Mouse (Mus musculus) olfactory bulb, adult 2 months (tissue): ENCODE measurements around the gene Pax7. TPM values are rescaled to one million over a fixed set of nuclear protein-coding genes. Genes with fewer than 3 reads are reported as not detected.

Source experiments
- H3K27ac ChIP-seq: fragments of 200-500 bp; 2 replicates; pipeline ENCODE4 v1.5.1; 2012; ENCODE audit warnings: low read depth, low read length; ENCODE audit not compliant: insufficient read depth
- H3K4me1 ChIP-seq: fragments of 200-500 bp; 2 replicates; pipeline ENCODE4 v1.6.1; 2012; ENCODE audit warnings: low read length; ENCODE audit not compliant: control insufficient read depth, insufficient read depth
- H3K4me3 ChIP-seq: fragments of 200-500 bp; 2 replicates; pipeline ENCODE4 v1.5.1; 2012; ENCODE audit warnings: mild to moderate bottlenecking, low read depth, low read length, moderate library complexity; ENCODE audit not compliant: insufficient read depth
- CTCF ChIP-seq: fragments of 200-500 bp; IDR thresholded peaks from 2 replicates; pipeline ENCODE4 v1.5.1; 2012; ENCODE audit warnings: low read depth, mild to moderate bottlenecking, low read length, moderate library complexity; ENCODE audit not compliant: insufficient read depth
- POLR2A ChIP-seq: fragments of 200-500 bp; IDR thresholded peaks from 2 replicates; pipeline ENCODE4 v1.6.1; 2012; ENCODE audit warnings: mild to moderate bottlenecking, low read depth, low read length, moderate library complexity; ENCODE audit not compliant: insufficient read depth
- WGBS: fragments of 180-500 bp; shearing (Covaris S2); methylation state at CpG from one replicate; pipeline ENCODE4 v1.1.7; 2018; 5-methylcytosine and 5-hydroxymethylcytosine counted together
- polyA plus RNA-seq: library from polyadenylated mRNA; stranded (reverse); fragments of >200 nt; gene quantifications from 2 replicates; pipeline ENCODE4 v1.2.4, GENCODE M21; 2012; ENCODE audit warnings: low replicate concordance; ENCODE audit not compliant: missing spikeins, insufficient read depth, insufficient read length

Gene Pax7
- polyA plus RNA-seq, 1 experiment: not detected

DNA sequence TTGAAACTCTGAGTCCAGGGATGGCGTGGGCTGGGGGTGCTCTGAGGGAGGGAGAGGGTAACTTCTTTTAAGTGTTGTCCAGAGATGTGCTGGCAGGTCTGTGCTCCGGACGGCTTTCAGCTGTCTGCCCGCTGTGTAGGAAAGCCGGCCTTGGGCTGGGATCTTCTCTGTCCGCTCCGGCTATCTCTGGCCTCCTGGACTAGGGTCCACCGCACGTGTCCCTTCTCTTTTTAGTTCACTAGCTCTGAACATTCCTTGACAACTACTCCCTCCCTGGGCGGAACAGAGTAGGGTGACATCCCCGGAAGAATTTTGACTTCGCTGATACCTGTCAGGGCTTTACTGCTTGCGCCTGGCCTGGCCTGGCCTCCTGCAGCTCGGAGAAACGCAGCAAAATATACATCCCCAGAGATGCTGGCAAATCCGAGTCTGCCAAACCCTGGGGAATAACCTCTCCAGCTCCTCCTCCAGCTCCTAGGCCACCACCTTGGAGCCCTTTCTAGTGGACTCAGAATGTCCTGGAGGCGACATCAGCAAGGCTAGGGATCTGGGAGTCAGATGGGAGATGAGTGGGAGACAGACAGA is 581 bp upstream of the Pax7 start:
- H3K27ac ChIP-seq: no peak overlapping the region
- WGBS: 19% methylated on average over 17 of the region's 17 CpGs
- 0 out of 2 replicates have a peak, but pooled peaks cover 3% of the 10 kb centered on the region for H3K4me1 ChIP-seq
- H3K4me3 ChIP-seq: no peak overlapping the region
- TF ChIP-seq CTCF: no peak
- TF ChIP-seq POLR2A: no peak

DNA sequence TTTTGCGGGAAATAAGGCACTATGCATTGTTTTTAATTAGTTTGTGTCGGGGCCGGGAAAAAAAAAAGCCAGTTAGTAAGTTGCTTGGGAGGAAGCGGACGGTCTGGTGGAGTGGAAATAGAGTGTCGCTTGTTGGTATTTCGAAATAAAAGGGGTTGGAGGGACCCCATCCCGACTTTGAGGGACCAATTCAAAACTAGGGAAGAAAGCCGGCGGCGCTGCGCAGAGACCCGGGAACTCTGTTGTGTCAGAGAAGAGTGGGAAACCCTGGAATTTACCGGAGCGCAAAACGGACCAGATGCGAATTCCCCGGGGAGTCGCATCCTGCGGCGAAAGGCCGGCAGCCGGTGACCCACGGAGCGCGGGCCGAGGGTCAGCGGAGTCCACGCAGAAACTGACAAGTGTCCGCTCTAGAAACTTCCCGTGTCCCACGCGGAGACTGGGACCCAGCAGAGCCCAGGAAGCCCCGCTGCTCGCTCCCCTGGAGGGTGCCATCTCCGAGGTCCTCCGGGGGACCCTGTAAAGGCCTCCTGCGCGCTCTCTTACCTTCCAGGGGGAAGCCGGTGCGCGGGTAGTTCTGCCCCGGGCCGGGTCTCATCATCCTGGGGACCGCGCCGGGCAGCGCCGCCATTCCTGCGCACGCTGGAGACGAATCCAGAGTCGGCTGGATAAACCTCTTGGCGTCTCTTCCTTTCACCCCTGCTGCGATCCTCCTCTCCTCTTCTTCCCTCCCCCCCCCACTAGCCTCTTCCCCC is 870 bp downstream of the Pax7 start:
- TF ChIP-seq POLR2A: no peak
- TF ChIP-seq CTCF: no peak
- H3K4me1 ChIP-seq: 0 out of 2 replicates have a peak, but pooled peaks cover 3% of the 10 kb centered on the region
- no peak overlapping the region for H3K4me3 ChIP-seq
- no peak overlapping the region for H3K27ac ChIP-seq
- 2% methylated on average over 55 of the region's 55 CpGs for WGBS

DNA sequence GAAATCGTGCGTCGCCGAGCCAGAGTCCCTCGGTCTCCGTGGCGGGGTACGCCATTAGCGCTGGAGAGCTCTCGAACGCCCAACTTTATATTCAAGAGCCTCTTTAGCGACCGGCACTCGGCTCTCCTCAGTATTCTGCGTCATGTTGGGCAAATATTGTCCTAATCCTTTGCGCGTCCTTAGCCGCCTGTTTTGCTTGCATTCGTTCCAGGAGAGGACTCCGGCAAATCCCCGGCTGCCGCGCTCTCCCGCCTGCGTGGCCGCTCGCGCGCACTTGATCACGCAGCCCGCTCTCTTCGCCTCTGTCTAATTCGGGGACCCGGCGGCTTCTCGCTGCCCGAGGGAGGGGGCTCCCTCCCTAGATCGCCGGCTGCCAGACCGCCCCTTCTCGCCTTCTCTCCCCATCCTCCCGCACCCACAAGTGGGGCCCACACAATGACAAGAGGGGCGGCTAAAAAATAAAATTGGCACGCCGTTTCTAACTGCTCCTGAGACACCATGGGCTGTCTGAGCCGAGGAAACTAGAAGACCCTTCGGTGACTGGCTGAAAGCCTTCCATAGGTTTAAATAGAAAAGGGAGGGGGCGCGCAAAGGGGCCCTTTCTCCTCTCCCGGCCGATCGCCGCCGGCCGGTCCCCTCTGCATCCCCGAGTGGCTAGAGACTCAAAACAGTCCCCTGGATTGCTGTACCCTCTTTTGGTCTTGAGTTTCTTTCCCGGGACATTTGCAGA is 1.7 kb downstream of the Pax7 start:
- Histone ChIP-seq H3K4me1 (0 out of 2 replicates have a peak, but pooled peaks cover 3% of the 10 kb centered on the region), H3K27ac (no peak overlapping the region), H3K4me3 (no peak overlapping the region)
- TF ChIP-seq CTCF (no peak), POLR2A (no peak)
- 2% methylated on average over 57 of the region's 57 CpGs for WGBS

DNA sequence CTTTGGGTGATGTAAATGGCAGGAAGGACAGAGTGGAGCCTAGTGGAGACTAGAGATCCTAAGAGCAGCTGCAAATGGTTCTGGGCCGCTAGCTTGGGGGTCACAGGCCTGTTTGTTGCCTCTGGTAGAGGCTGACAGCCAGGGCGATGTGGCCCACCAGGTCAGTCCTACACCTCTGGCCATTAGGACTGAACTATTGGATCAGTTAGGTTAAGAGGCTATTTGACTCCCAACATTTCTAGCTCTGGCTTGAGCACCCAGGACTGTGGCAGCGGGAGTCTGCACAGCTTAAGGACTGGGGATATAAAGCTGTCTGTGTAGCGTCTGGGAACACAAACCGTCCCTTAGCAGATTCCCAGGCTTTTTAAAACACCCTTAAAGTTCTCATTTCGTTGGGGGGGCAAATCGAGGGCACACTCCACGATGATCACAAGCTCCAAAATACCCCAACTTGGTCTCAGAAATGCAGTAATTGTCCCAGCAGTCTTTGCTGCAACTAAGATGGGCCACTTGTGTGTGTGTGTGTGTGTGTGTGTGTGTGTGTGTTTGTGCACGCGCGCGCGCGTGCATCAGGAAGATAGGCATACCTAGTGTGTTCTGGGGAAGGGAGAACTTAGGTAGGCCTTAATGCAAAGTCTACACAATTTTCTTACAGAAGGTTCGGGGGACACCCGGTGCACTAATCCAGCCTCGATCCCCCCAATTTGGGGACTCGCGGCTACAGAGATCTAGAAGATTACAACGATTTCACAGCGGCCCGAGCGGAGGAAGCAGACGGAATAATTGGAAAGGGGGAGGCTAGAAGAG is 2.5 kb downstream of the Pax7 start:
- Histone ChIP-seq H3K27ac (no peak overlapping the region), H3K4me3 (no peak overlapping the region), H3K4me1 (0 out of 2 replicates have a peak, but pooled peaks cover 3% of the 10 kb centered on the region)
- 3% methylated on average over 24 of the region's 24 CpGs for WGBS
- TF ChIP-seq CTCF (no peak), POLR2A (no peak)

DNA sequence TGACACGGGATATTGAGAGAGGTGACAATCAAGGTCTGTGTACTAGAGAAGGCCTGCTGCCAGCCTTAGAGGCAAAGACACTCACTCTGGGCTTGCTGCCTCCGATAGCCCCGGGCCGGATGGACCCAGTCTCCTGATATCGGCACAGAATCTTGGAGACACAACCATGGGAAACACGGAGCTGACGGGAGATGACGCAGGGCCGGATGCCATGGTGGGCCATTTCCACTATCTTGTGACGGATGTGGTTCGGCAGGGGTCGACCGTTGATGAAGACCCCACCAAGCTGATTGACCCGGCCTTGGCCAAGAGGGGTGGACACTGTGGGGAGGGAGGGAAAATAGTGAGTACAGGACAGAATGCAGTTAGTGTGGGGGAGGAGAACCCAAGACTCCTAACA is 3.3 kb downstream of the Pax7 start:
- TF ChIP-seq POLR2A: no peak
- TF ChIP-seq CTCF: no peak
- no peak overlapping the region for H3K4me3 ChIP-seq

DNA sequence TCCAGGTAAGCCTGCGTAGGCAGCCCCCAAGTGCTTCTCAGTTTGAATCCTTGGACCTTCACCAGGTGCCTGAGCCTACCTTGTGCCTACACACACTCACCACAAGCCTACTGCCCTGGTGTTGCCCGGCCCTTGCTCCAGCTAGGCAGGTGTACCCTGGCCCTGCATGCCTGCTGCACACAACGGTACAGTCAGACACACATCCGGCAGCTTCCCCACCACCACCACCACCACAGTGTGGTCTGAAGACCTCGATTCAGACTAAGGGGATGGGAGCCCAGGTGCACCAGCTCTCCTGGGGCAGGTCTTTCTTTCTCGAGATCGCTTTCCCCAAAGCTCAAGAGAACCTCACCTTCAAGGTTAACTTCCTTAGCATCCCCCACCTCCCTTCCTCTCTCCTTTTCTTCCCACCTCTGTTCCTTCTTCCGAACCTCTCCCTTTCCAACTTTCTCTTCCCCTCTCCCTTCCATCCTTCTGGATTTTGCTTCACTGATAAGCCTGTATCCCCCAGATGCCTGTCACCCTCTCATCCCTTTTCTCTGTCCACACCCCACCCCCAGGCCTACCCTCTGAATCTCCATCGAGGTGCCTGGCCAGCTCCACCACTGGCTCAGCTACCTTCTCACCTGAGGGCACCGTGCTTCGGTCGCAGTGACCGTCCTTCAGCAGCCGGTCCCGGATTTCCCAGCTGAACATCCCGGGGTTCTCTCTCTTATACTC is 4.3 kb downstream of the Pax7 start:
- TF ChIP-seq CTCF (no peak), POLR2A (no peak)
- Histone ChIP-seq H3K4me1 (0 out of 2 replicates have a peak, but pooled peaks cover 3% of the 10 kb centered on the region), H3K27ac (no peak overlapping the region), H3K4me3 (no peak overlapping the region)
- 9% methylated on average over 16 of the region's 16 CpGs for WGBS

More for the DNA sequence above, 3.3 kb downstream of the Pax7 start:
- Histone ChIP-seq H3K4me1 (0 out of 2 replicates have a peak, but pooled peaks cover 3% of the 10 kb centered on the region), H3K27ac (no peak overlapping the region)
- 7% methylated on average over 14 of the region's 14 CpGs for WGBS

DNA sequence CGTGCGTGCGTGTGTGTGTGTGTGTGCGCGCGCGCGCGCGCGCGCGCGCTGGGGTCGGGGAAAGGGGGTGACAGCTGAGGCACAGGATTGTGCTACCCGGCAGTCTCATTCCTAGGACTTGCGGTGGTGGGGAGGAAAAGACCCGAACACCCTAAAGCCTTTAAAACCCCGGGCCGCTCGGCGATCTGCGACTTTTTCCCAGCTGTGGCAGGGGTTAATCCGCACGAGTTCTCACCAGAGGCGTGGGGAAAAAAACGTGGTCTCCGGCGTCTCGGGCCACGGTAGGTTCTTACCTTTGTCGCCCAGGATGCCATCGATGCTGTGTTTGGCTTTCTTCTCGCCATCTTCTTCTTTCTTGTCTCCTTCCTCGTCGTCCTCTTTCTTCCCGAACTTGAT is 5.0 kb downstream of the Pax7 start:
- TF ChIP-seq POLR2A: no peak
- no peak for TF ChIP-seq CTCF
- WGBS: 2% methylated on average over 37 of the region's 37 CpGs
- Histone ChIP-seq H3K27ac (no peak overlapping the region), H3K4me1 (0 out of 2 replicates have a peak, but pooled peaks cover 2% of the 10 kb centered on the region), H3K4me3 (no peak overlapping the region)

DNA sequence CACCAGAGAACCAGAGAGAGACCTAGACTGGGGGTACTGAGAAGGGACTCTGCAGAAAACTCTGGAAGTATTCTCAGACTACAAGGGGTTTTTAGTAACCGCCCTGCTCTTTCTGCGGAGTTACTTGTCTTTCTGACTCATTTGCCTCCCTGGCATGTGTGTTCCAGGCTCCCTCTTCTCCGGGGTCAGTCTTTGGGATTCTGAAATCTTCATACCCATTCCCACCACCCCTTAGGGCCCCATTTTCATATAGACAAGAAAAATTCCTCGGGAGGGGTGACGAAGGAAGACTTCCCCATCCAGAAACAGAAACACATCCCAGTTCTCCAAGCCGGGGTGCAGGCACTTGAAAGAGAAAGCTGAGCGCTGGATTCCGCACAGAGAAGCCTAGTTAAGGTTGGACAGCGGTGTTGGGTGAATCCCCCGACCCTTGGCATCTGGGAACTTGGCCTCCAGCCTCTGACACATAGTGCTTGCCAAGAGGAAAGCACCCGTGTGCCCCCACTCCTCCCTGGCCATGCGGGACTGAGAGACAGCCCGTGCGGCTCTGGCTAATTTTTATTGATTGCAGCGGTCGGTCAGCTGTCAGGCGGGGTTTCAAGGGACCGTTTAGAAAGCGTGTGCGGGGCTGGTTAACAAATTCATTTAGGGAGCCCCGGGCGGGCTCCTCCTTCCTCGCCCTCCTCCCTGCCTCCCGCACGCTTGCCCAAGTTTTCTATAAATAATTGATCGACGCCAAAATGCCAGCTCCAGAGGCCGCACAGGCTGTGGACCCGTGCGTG is 5.6 kb downstream of the Pax7 start:
- TF ChIP-seq CTCF: no peak
- no peak for TF ChIP-seq POLR2A
- WGBS: 4% methylated on average over 30 of the region's 30 CpGs
- Histone ChIP-seq H3K4me3 (no peak overlapping the region), H3K4me1 (no peaks in the 10 kb centered on the region), H3K27ac (no peak overlapping the region)
